Mouse (Mus musculus): Measurements from ENCODE around the gene Pdia3.
"Not testable (repeated sequence)": the region's sequence is repeated elsewhere in the genome, so short reads cannot be mapped to it uniquely, and the experiment has no call there.

The Pdia3 gene

GRCm38 (mm10) chr2:121475306-121475705 lies 61.7 kb downstream of the Pdia3 start:
- not testable (repeated sequence) for DNase-seq (ENCODE audit: extremely low read depth, low read depth)

GRCm38 (mm10) chr2:121477491-121478266 lies 64.1 kb downstream of the Pdia3 start:
- no peak for DNase-seq (ENCODE audit: extremely low read depth, low read depth)

- DNase-seq (ENCODE audit: extremely low read depth, low read depth) = no peak
Measured at GRCm38 (mm10) chr2:121480498-121480897, 66.9 kb downstream of the Pdia3 start.

- not testable (repeated sequence) for DNase-seq (ENCODE audit: extremely low read depth, low read depth)
Measured at GRCm38 (mm10) chr2:121480916-121481315, 67.3 kb downstream of the Pdia3 start.

GRCm38 (mm10) chr2:121483576-121483975 lies 70.0 kb downstream of the Pdia3 start:
- DNase-seq (ENCODE audit: extremely low read depth, low read depth) = no peak

GRCm38 (mm10) chr2:121484403-121484802 lies 70.8 kb downstream of the Pdia3 start:
- DNase-seq (ENCODE audit: extremely low read depth, low read depth) = not testable (repeated sequence)
